Mouse (Mus musculus) midbrain, postnatal 0 days (tissue): ENCODE measurements around the gene Arhgap24. TPM values are rescaled to one million over a fixed set of nuclear protein-coding genes. Genes with fewer than 3 reads are reported as not detected.

Experiments
- ATAC-seq: fragments of 200-750 bp; cut with Nextera tagmentation; 2 replicates; pipeline ENCODE4 v1.8.0; 2017; ENCODE audit warnings: moderate number of reproducible peaks, mild to moderate bottlenecking, moderate TSS enrichment, moderate library complexity; ENCODE audit not compliant: low FRiP score
- DNase-seq: peaks from one replicate; pipeline ENCODE4 v3.0.0-alpha.2; 2015; ENCODE audit warnings: low spot score
- H3K27ac ChIP-seq: fragments of 300-500 bp; sonication (generic); 2 replicates; pipeline ENCODE4 v1.5.1; 2014; ENCODE audit warnings: low read depth, mild to moderate bottlenecking, low read length, mixed read lengths
- H3K27me3 ChIP-seq: fragments of 300-500 bp; sonication (generic); 2 replicates; pipeline ENCODE4 v1.6.1; 2014; ENCODE audit warnings: low read length, control low read depth, mixed read lengths; ENCODE audit not compliant: insufficient read depth
- H3K36me3 ChIP-seq: fragments of 300-500 bp; sonication (generic); 2 replicates; pipeline ENCODE4 v1.6.1; 2014; ENCODE audit warnings: low read length, control low read depth, mixed read lengths; ENCODE audit not compliant: insufficient read depth
- H3K4me1 ChIP-seq: fragments of 300-500 bp; sonication (generic); 2 replicates; pipeline ENCODE4 v1.6.1; 2014; ENCODE audit warnings: mild to moderate bottlenecking, control low read depth, antibody characterized with exemption, low read length, mixed read lengths; ENCODE audit not compliant: insufficient read depth
- H3K4me2 ChIP-seq: fragments of 300-500 bp; sonication (generic); 2 replicates; pipeline ENCODE4 v1.6.1; 2014; ENCODE audit warnings: low read depth, mild to moderate bottlenecking, low read length, mixed read lengths; ENCODE audit not compliant: poor library complexity, severe bottlenecking
- H3K4me3 ChIP-seq: fragments of 300-500 bp; sonication (generic); 2 replicates; pipeline ENCODE4 v1.5.1; 2014; ENCODE audit warnings: low read depth, mild to moderate bottlenecking, low read length, moderate library complexity
- H3K9ac ChIP-seq: fragments of 300-500 bp; sonication (generic); replicated peaks from 2 replicates; pipeline ENCODE4 v1.6.1; 2014; ENCODE audit warnings: mild to moderate bottlenecking, low read length, moderate library complexity, mixed read lengths; ENCODE audit not compliant: poor library complexity, severe bottlenecking
- H3K9me3 ChIP-seq: fragments of 300-500 bp; sonication (generic); 2 replicates; pipeline ENCODE4 v1.6.1; 2016; ENCODE audit warnings: low read length, control low read depth
- CTCF ChIP-seq: IDR thresholded peaks from 2 replicates; pipeline ENCODE4 v1.5.1; 2016; ENCODE audit warnings: antibody characterized with exemption, mild to moderate bottlenecking
- WGBS: fragments of 180-500 bp; shearing (Covaris S2); extraction: QIAGEN DNeasy Blood & Tissue Kit; methylation state at CpG from one replicate; pipeline ENCODE4 v1.1.7; 2014; 5-methylcytosine and 5-hydroxymethylcytosine counted together
- polyA plus RNA-seq: library from polyadenylated mRNA; unstranded; fragments of >200 nt; fragmentation: Nextera tagmentation; extraction: Ambion mirVana; gene quantifications from 2 replicates; pipeline ENCODE4 v1.2.1, GENCODE M21; 2015
- total RNA-seq: library from RNA; depleted of rRNA; stranded (reverse); fragments of >200 nt; gene quantifications from 2 replicates; pipeline ENCODE4 v1.2.3, GENCODE M21; 2014

The Arhgap24 gene
- total and polyA plus RNA-seq, 2 experiments from 2014 or later, result 14.6 to 19.3 TPM

DNA sequence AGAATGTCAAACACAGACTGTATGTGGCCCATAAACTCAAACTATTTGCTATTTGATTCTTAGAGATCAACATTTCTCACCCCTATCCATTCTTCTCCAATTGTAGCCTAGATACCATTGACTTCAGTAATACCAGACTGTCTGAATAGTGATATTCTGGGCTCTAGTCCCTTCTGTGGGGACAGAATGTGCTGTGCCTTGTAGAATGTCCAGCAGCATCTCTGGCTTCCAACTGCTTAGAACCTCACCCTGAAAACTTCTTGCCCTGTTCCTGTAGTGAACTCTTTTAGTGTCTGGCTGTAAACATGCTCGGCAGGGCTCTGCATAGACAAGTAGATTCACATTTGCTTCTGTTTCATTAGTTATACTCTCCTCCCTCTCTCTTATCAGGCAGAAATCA is 110.2 kb downstream of the Arhgap24 start:
- no peaks in the 10 kb centered on the region for H3K36me3 ChIP-seq
- H3K27me3 ChIP-seq, result no peaks in the 10 kb centered on the region
- H3K27ac ChIP-seq, result no peak overlapping the region
- H3K4me1 ChIP-seq, result no peaks in the 10 kb centered on the region
- no peaks in the 10 kb centered on the region for H3K9me3 ChIP-seq
- no peak overlapping the region for H3K4me3 ChIP-seq
- no peak overlapping the region for H3K4me2 ChIP-seq
- DNase-seq (no peak), ATAC-seq (no peak)
- no peak for TF ChIP-seq CTCF
- 72% methylated on average over 1 of the region's 1 CpGs for WGBS
- no peak overlapping the region for H3K9ac ChIP-seq

- no peak for ATAC-seq
- Histone ChIP-seq H3K9me3 (no peaks in the 10 kb centered on the region), H3K27ac (no peak overlapping the region), H3K36me3 (no peaks in the 10 kb centered on the region), H3K4me3 (no peak overlapping the region), H3K9ac (no peak overlapping the region), H3K27me3 (no peaks in the 10 kb centered on the region), H3K4me2 (no peak overlapping the region), H3K4me1 (no peaks in the 10 kb centered on the region)
- DNase-seq, result no peak
- 55% methylated on average over 2 of the region's 2 CpGs for WGBS
- no peak for TF ChIP-seq CTCF
These were observed 111.9 kb downstream of the Arhgap24 start for GRCm38 (mm10) chr5:102593058-102593457.

GRCm38 (mm10) chr5:102599102-102599501 is 117.9 kb downstream of the Arhgap24 start:
- H3K4me1 ChIP-seq, result no peaks in the 10 kb centered on the region
- no peaks in the 10 kb centered on the region for H3K9me3 ChIP-seq
- no peak overlapping the region for H3K9ac ChIP-seq
- no peak overlapping the region for H3K4me2 ChIP-seq
- 94% methylated on average over 1 of the region's 1 CpGs for WGBS
- no peak overlapping the region for H3K4me3 ChIP-seq
- no peak for TF ChIP-seq CTCF
- ATAC-seq, result no peak
- no peaks in the 10 kb centered on the region for H3K36me3 ChIP-seq
- no peak overlapping the region for H3K27ac ChIP-seq
- no peak for DNase-seq
- H3K27me3 ChIP-seq, result no peaks in the 10 kb centered on the region

DNA sequence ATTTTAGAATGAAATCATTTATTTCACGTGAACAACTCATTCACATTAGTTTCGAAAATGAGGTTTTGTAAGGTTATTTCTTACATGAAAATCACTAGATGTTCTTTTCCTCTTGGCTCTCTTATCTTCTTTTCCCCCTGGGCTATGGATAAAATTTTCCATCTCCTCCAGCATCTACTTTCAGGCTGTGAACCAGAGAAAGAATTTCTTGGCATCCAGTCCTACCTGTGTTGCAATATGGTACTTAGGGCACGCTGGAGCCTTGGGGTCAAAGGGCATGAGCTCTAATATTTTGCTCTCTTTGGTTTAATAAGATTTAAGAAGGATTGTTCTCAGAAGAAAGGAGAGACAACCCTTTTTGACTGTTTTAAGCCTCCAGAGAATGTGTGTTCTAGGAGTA is 132.4 kb downstream of the Arhgap24 start:
- no peaks in the 10 kb centered on the region for H3K27me3 ChIP-seq
- H3K9me3 ChIP-seq, result no peaks in the 10 kb centered on the region
- H3K27ac ChIP-seq, result no peak overlapping the region
- 77% methylated on average over 3 of the region's 3 CpGs for WGBS
- H3K9ac ChIP-seq, result no peak overlapping the region
- H3K4me1 ChIP-seq, result no peaks in the 10 kb centered on the region
- no peak for ATAC-seq
- H3K36me3 ChIP-seq, result no peaks in the 10 kb centered on the region
- no peak overlapping the region for H3K4me3 ChIP-seq
- DNase-seq, result no peak
- no peak for TF ChIP-seq CTCF
- H3K4me2 ChIP-seq, result no peak overlapping the region

GRCm38 (mm10) chr5:102614081-102614480 is 132.9 kb downstream of the Arhgap24 start:
- no peak overlapping the region for H3K4me2 ChIP-seq
- ATAC-seq, result no peak
- H3K4me3 ChIP-seq, result no peak overlapping the region
- WGBS, result 94% methylated on average over 2 of the region's 2 CpGs
- H3K36me3 ChIP-seq, result no peaks in the 10 kb centered on the region
- no peak overlapping the region for H3K9ac ChIP-seq
- H3K9me3 ChIP-seq, result no peaks in the 10 kb centered on the region
- no peaks in the 10 kb centered on the region for H3K27me3 ChIP-seq
- TF ChIP-seq CTCF, result no peak
- no peaks in the 10 kb centered on the region for H3K4me1 ChIP-seq
- no peak for DNase-seq
- no peak overlapping the region for H3K27ac ChIP-seq

GRCm38 (mm10) chr5:102615249-102615648 is 134.1 kb downstream of the Arhgap24 start:
- no peak for ATAC-seq
- TF ChIP-seq CTCF, result no peak
- H3K27ac ChIP-seq, result no peak overlapping the region
- DNase-seq, result no peak
- no peaks in the 10 kb centered on the region for H3K27me3 ChIP-seq
- H3K4me3 ChIP-seq, result no peak overlapping the region
- no peaks in the 10 kb centered on the region for H3K4me1 ChIP-seq
- H3K4me2 ChIP-seq, result no peak overlapping the region
- H3K9ac ChIP-seq, result no peak overlapping the region
- no peaks in the 10 kb centered on the region for H3K36me3 ChIP-seq
- no peaks in the 10 kb centered on the region for H3K9me3 ChIP-seq
- WGBS, result 91% methylated on average over 6 of the region's 6 CpGs
